Mouse (Mus musculus): Measurements from ENCODE around the gene Mrpl2.

DNA sequence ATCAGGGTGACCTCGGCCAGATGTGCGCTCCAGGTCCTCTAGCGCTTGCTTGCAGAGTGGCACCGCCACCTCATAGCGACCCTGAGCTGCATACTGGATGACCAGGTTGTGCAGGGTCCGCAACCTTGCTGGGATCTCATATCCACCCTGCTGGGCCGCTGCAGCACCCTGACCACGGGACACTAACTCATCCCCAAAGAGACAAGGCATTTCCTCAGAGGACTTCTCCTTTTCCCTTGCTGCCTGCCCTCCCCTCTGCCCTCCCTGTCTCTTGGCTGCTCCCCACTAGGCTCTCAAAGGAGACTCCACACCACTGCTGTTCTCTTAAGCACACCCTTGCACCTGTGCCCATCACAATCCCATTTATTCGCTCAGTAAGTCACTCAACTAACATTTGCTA, 6.1 kb upstream of the Mrpl2 start:
- TF ChIP-seq POLR2A (IDR thresholded peaks at IDR 0.05; ENCODE audit: low read depth, low read length) (no peak), CTCF (IDR thresholded peaks at IDR 0.05; ENCODE audit: borderline replicate concordance, insufficient read depth, low read length) (no peak)

Measured in embryonic fibroblast, embryonic 13.5 days (primary cell).